Mouse (Mus musculus) C2C12 (cell line): Measurements from ENCODE around the gene Mfsd4a.
A peak's percentile ranks its signal among the peaks of the same experiment; 100 is the strongest.

ENCODE experiments used
- CEBPB ChIP-seq: IDR thresholded peaks from one replicate; pipeline ENCODE4 v1.6.1; 2011; ENCODE audit warnings: low read depth, mild to moderate bottlenecking, control low read depth, moderate library complexity
- CTCF ChIP-seq: IDR thresholded peaks from one replicate; pipeline ENCODE4 v1.5.1; 2011; ENCODE audit not compliant: control insufficient read depth, insufficient read depth, insufficient read length
- MAX ChIP-seq: IDR thresholded peaks from one replicate; pipeline ENCODE4 v1.6.1; 2011; ENCODE audit warnings: mild to moderate bottlenecking, control low read depth

GRCm38 (mm10) chr1:132010632-132011501 is 57.0 kb downstream of the Mfsd4a start:
- TF ChIP-seq CTCF (no peak), MAX (no peak), CEBPB (peak; percentile 68)
